Mouse (Mus musculus): ENCODE data around the gene Dgcr8. TPM values are rescaled to one million over a fixed set of nuclear protein-coding genes. Genes with fewer than 3 reads are reported as not detected.

Gene Dgcr8
- polyA plus RNA-seq, 2 experiments: 8.8 to 23.4 TPM

DNA sequence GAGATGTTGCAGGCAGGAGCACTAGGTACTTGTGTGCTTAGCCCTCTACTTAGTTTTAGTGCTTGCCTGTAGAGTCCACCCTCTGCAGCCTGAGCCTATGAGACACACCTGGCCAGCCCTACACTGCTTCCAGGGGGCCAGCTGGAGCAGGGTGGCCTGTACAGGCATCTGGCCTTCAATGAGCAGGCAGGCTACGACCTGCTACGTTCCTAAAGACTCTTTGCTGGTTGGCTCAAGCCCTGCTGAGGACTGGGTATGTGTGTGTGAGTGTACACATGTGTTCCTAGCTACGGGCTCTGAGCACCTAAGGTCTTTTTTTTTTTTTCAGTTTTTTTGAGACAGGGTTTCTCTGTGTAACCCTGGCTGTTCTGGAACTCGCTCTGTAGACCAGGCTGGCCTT, 57.6 kb downstream of the Dgcr8 start:
- Histone ChIP-seq H3K9me3 (ENCODE audit: control insufficient read depth, low read length) (no peaks in the 10 kb centered on the region), H3K27ac (no peak overlapping the region), H3K9ac (replicated peaks) (no peak overlapping the region), H3K4me3 (ENCODE audit: insufficient read depth in 1 of 2, low read depth in 2 of 2, low read length in 2 of 2) (no peak overlapping the region), H3K27me3 (ENCODE audit: control insufficient read depth, insufficient read depth, low read length) (peaks cover 24% of the 10 kb centered on the region), H3K4me1 (replicated peaks; ENCODE audit: control insufficient read depth in 2 of 2, insufficient read depth in 2 of 2, low read length in 1 of 2) (peaks cover 2 to 8% of the 10 kb centered on the region in 2 experiments; a peak in 2 of 4 replicates), H3K36me3 (replicated peaks; ENCODE audit: control insufficient read depth, insufficient read depth, low read depth) (no peaks in the 10 kb centered on the region), H3K4me2 (ENCODE audit: low read depth) (no peak overlapping the region)
- DNase-seq (ENCODE audit: low read depth in 3 of 3, low spot score in 3 of 3) (no peak), ATAC-seq (ENCODE audit: insufficient read depth) (no peak)
- 70% methylated on average over 4 of the region's 4 CpGs for WGBS (ENCODE audit: insufficient replicate concordance)
- no peak for TF ChIP-seq CTCF (IDR thresholded peaks at IDR 0.05; ENCODE audit: low read depth)
- TF ChIP-seq EP300 (IDR thresholded peaks at IDR 0.05; ENCODE audit: low read depth): no peak

DNA sequence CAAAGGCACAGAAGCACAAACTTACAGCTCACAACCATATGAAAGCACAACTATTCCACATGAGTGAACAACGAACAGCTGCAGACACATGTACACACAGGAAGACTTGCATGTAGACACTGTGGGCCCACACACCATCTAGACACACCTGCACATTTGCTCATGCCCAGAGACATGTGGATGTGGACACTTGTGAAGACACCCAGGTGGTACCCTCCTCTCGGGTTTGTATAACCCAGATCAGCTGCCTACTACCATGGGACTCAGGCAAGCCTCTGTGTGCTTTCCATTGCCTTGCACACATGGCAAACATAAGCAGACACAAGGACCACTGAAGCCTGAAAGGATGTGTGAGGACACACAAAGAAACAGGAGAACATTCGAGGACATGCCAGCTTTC, 58.0 kb downstream of the Dgcr8 start:
- no peak for ATAC-seq (ENCODE audit: insufficient read depth)
- TF ChIP-seq CTCF (IDR thresholded peaks at IDR 0.05; ENCODE audit: low read depth) (no peak), EP300 (IDR thresholded peaks at IDR 0.05; ENCODE audit: low read depth) (no peak)
- no peak overlapping the region for H3K4me2 ChIP-seq (ENCODE audit: low read depth)
- no peak overlapping the region for H3K4me3 ChIP-seq (ENCODE audit: insufficient read depth in 1 of 2, low read depth in 2 of 2, low read length in 2 of 2)
- WGBS (ENCODE audit: insufficient replicate concordance): 64% methylated on average over 3 of the region's 3 CpGs
- DNase-seq (ENCODE audit: low read depth in 3 of 3, low spot score in 3 of 3): no peak
- no peaks in the 10 kb centered on the region for H3K9me3 ChIP-seq (ENCODE audit: control insufficient read depth, low read length)
- no peak overlapping the region for H3K9ac ChIP-seq (replicated peaks)
- peaks cover 23% of the 10 kb centered on the region for H3K27me3 ChIP-seq (ENCODE audit: control insufficient read depth, insufficient read depth, low read length)
- H3K27ac ChIP-seq: no peak overlapping the region
- H3K4me1 ChIP-seq (replicated peaks; ENCODE audit: control insufficient read depth in 2 of 2, insufficient read depth in 2 of 2, low read length in 1 of 2): peaks cover 0 to 6% of the 10 kb centered on the region in 2 experiments; a peak in 1 of 4 replicates
- H3K36me3 ChIP-seq (replicated peaks; ENCODE audit: control insufficient read depth, insufficient read depth, low read depth): no peaks in the 10 kb centered on the region

DNA sequence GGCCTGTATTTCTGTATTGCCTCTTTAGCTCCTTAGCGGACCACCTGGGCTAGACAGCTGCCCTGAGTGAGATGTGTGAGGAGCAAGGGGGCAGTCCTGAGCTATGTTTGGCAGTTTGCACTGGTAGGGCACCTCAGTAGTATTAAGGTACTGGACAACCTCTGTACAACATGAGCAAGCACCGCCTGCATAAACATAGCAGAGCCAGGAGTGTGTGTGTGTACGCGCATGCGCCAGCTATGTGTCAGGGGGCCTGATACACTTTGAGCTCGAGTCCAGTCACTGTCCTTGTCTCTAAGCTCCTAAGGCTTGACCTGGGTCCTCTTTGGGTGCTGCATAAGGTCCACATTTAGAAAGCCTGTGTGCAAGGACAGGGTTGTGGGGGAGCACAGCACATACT, 58.4 kb downstream of the Dgcr8 start:
- H3K4me3 ChIP-seq (ENCODE audit: insufficient read depth in 1 of 2, low read depth in 2 of 2, low read length in 2 of 2): no peak overlapping the region
- peaks cover 0 to 5% of the 10 kb centered on the region in 2 experiments; a peak in 1 of 4 replicates for H3K4me1 ChIP-seq (replicated peaks; ENCODE audit: control insufficient read depth in 2 of 2, insufficient read depth in 2 of 2, low read length in 1 of 2)
- DNase-seq (ENCODE audit: low read depth in 3 of 3, low spot score in 3 of 3) (no peak), ATAC-seq (ENCODE audit: insufficient read depth) (no peak)
- H3K36me3 ChIP-seq (replicated peaks; ENCODE audit: control insufficient read depth, insufficient read depth, low read depth): no peaks in the 10 kb centered on the region
- peaks cover 18% of the 10 kb centered on the region for H3K27me3 ChIP-seq (ENCODE audit: control insufficient read depth, insufficient read depth, low read length)
- TF ChIP-seq EP300 (IDR thresholded peaks at IDR 0.05; ENCODE audit: low read depth): no peak
- H3K27ac ChIP-seq: no peak overlapping the region
- H3K9me3 ChIP-seq (ENCODE audit: control insufficient read depth, low read length): no peaks in the 10 kb centered on the region
- 70% methylated on average over 6 of the region's 6 CpGs for WGBS (ENCODE audit: insufficient replicate concordance)
- no peak overlapping the region for H3K9ac ChIP-seq (replicated peaks)
- H3K4me2 ChIP-seq (ENCODE audit: low read depth): no peak overlapping the region

DNA sequence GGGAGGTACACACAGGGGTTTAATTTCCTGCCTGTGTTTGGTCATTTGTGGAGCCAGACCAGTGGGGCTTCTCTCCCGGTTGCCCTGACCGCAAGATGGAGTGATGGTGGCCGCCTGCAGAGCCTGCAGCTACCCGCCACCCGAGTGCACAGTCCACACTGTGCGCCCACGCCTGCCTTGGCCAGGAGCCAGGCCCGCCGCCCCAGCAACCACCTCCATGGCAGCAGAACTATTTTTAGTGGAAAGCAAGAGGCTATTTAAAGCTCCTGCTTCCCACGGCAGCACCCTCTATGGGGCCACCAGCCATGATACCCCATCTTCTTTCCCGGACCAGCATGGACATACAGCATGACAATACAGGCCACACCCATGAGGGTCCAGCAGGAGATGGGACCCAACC, 59.4 kb downstream of the Dgcr8 start:
- DNase-seq (ENCODE audit: low read depth in 3 of 3, low spot score in 3 of 3) (no peak), ATAC-seq (ENCODE audit: insufficient read depth) (no peak)
- 56% methylated on average over 11 of the region's 11 CpGs for WGBS (ENCODE audit: insufficient replicate concordance)
- TF ChIP-seq EP300 (IDR thresholded peaks at IDR 0.05; ENCODE audit: low read depth) (no peak), CTCF (IDR thresholded peaks at IDR 0.05; ENCODE audit: low read depth) (no peak)
- Histone ChIP-seq H3K9me3 (ENCODE audit: control insufficient read depth, low read length) (no peaks in the 10 kb centered on the region), H3K4me1 (replicated peaks; ENCODE audit: control insufficient read depth in 2 of 2, insufficient read depth in 2 of 2, low read length in 1 of 2) (peaks cover 0 to 5% of the 10 kb centered on the region in 2 experiments; a peak in 1 of 4 replicates), H3K4me2 (ENCODE audit: low read depth) (no peak overlapping the region), H3K27ac (no peak overlapping the region), H3K9ac (replicated peaks) (no peak overlapping the region), H3K36me3 (replicated peaks; ENCODE audit: control insufficient read depth, insufficient read depth, low read depth) (no peaks in the 10 kb centered on the region), H3K4me3 (ENCODE audit: insufficient read depth in 1 of 2, low read depth in 2 of 2, low read length in 2 of 2) (no peak overlapping the region), H3K27me3 (ENCODE audit: control insufficient read depth, insufficient read depth, low read length) (peaks cover 9% of the 10 kb centered on the region)

DNA sequence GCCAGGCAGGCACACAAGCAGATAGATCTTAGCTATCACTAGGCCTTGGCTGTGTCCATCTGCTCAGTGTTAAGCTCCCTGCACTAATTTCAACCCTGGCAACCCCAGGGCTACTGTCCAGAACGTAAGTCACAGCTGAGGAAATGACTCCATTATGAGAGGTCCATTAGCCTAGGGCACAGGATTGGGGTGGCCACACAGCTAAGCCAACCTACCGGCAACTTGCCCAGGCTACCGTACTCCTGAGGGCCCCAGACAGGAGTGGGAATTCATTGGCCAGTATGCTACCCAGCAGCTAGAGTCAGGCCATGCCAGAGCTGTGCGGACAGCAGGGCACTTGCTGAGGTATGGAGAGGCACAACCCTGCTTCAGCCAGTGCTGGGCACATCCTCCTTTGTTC, 60.2 kb downstream of the Dgcr8 start:
- Histone ChIP-seq H3K36me3 (replicated peaks; ENCODE audit: control insufficient read depth, insufficient read depth, low read depth) (no peaks in the 10 kb centered on the region), H3K27me3 (ENCODE audit: control insufficient read depth, insufficient read depth, low read length) (peaks cover 1% of the 10 kb centered on the region), H3K9me3 (ENCODE audit: control insufficient read depth, low read length) (no peaks in the 10 kb centered on the region), H3K4me3 (ENCODE audit: insufficient read depth in 1 of 2, low read depth in 2 of 2, low read length in 2 of 2) (no peak overlapping the region), H3K27ac (no peak overlapping the region), H3K9ac (replicated peaks) (no peak overlapping the region), H3K4me2 (ENCODE audit: low read depth) (no peak overlapping the region), H3K4me1 (replicated peaks; ENCODE audit: control insufficient read depth in 2 of 2, insufficient read depth in 2 of 2, low read length in 1 of 2) (peaks cover 0 to under 1% of the 10 kb centered on the region in 2 experiments; a peak in 1 of 4 replicates)
- TF ChIP-seq EP300 (IDR thresholded peaks at IDR 0.05; ENCODE audit: low read depth) (no peak), CTCF (IDR thresholded peaks at IDR 0.05; ENCODE audit: low read depth) (no peak)
- DNase-seq (ENCODE audit: low read depth in 3 of 3, low spot score in 3 of 3) (no peak), ATAC-seq (ENCODE audit: insufficient read depth) (no peak)
- WGBS (ENCODE audit: insufficient replicate concordance): 85% methylated on average over 4 of the region's 4 CpGs
